Mouse (Mus musculus) gastrocnemius, postnatal 25 days (tissue): ENCODE results near the gene Ebpl. TPM values are rescaled to one million over a fixed set of nuclear protein-coding genes. Genes with fewer than 3 reads are reported as not detected.

ENCODE experiments used
- DNase-seq: peaks from one replicate; pipeline ENCODE4 v3.0.0; 2022
- long read RNA-seq, 2 experiments: library from polyadenylated mRNA; stranded (forward); transcript quantifications; one replicate each; pipeline ENCODE4 v2.0.0; 2021
- total RNA-seq, 2 experiments: library from RNA; stranded (reverse); gene quantifications; 1 replicate in 1 of 2; 2 replicates in 1 of 2; pipeline ENCODE4 v1.2.3; 2021

Gene Ebpl
- 1 to 10 TPM in 1 of 2 experiments, under 1 TPM in 1; 0.84 to 1.4 TPM for total RNA-seq
- long read RNA-seq, experiment 1, full-length matches to known transcripts, result 17 of 18 reads
- long read RNA-seq, experiment 1, partial matches to known transcripts, result 0 of 18 reads
- long read RNA-seq, experiment 1, other reads (novel, unspliced or antisense), result 1 of 18 reads
- long read RNA-seq, experiment 2, full-length matches to known transcripts, result 5 of 5 reads
- long read RNA-seq, experiment 2, partial matches to known transcripts, result 0 of 5 reads
- long read RNA-seq, experiment 2, other reads (novel, unspliced or antisense), result 0 of 5 reads

DNA sequence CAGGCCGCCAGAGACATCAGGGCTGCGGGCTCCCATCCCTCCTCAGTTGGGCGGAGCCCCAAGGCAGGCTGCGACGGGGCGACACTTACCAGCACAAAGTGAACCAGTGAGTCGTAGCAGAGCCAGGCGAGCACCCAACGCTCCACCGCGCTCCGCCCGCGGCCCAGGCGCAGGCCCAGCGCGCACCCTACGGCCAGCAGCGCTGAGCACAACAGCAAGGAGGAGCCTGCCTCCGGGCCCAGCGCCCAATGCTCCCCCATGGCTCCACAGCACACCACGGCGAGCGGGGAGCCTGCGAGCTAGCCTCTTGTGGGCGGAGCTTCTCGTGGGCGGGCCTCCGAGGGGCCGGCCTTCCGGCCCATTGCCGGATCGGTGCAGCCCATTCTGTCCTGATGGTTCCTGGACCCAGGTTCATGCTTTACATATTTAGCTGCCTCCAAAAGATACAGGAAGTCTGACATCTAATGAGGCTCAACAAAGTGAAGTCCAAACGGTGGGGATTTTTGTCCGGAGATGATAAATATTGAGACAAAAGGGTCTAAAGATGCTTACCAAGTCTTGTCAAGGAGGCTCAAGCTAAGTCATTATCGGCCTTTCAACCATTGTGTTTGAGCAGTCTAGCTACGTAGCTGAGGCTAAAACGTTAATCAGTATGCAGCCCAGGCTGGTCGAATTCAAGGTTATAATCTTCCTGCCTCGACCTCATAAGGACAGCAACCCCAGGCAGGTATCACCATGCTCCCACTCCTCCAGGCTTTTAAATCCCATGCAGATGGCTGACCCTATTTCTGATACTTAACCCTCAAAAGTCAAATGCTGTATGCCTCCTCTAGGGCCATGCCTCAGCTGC lies at the start of gene Ebpl:
Gene Ebpl, minus strand, starts transcription at position 309 of the 850 bp plus-strand sequence.
- peak; percentile 94 for DNase-seq

DNA sequence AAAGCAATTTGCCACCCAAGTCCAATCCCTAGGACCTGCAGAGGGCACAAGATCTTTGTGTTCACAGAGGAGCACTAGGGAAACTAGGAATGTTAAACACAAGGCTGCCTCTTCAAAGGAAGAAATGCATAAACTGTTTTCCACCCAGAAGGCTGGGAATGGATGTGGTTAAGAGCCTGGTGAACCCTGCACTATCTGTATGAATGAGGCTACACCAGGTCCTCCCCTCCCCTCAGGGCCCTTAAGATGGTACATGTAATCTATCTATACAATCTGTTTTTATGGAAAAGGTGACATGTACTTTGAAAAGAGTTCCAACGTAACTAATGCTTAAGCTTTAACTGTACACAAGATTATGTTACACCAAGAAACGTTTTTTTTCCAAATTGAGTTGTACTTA lies 49.8 kb upstream of the Ebpl start:
- DNase-seq, result no peak

DNA sequence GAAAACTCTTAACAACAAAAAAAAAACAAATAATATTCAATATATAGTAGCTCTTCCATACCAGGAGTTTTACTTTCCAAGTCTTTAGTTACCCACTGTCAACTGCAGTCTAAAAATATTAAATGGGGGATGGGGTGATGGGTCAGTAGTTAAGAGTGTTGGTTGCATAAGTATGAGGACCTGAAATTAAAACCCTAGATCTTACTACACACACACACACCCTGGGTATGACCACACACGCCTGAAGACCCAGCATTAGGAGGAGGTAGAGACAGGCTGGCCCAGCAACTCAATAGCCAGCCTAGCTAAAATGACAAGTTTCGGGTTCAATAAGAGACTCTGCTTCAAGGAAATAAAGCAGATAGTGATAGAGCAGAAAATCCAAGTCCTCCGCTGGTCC lies 46.8 kb upstream of the Ebpl start:
- no peak for DNase-seq

DNA sequence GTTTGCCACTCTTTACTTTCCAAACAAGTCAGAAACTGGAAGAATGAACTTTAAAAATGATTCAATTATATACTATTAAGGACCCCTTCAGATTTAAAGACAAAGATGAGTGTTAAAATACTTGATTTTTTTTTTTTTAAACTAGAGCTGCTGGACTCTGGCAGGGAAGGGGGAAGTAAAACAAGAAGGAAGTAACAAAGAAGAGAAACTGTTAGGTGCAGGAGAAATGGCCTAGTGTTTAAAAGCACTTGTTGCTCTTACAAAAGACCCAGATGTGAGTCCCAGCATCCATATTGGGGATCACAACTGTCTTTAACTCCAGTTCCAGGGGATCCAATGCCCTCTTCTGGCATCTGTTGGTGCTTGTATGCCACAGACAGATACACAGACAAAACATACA lies 45.5 kb upstream of the Ebpl start:
- no peak for DNase-seq

DNA sequence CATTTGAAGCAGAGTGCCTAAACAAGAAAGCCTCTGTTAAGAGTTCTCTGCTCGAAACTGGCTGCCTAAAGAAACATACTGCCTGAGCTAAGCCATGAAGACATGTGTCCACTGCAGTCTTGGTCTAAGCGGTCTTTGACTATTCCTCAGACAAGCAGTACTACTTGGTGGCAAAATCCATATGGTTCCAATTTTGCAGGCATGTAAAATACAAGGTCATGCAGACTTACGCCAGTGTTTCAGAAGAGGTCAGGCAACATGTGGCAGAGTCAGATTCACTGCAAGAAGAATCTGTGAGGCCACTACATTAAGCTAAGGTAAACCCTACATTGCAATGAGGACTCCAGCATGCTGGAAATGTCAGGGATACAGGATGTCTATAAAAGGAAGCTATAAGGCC lies 44.7 kb upstream of the Ebpl start:
- DNase-seq, result no peak

- DNase-seq, result no peak
These were observed 34.5 kb upstream of the Ebpl start for GRCm38 (mm10) chr14:61394745-61395144.

- DNase-seq, result peak; percentile 37
These were observed 30.3 kb upstream of the Ebpl start for GRCm38 (mm10) chr14:61390586-61390985.

GRCm38 (mm10) chr14:61367290-61367689 lies 7.1 kb upstream of the Ebpl start:
- no peak for DNase-seq

- DNase-seq, result no peak
These were observed 4.4 kb upstream of the Ebpl start for GRCm38 (mm10) chr14:61364656-61365055.

DNA sequence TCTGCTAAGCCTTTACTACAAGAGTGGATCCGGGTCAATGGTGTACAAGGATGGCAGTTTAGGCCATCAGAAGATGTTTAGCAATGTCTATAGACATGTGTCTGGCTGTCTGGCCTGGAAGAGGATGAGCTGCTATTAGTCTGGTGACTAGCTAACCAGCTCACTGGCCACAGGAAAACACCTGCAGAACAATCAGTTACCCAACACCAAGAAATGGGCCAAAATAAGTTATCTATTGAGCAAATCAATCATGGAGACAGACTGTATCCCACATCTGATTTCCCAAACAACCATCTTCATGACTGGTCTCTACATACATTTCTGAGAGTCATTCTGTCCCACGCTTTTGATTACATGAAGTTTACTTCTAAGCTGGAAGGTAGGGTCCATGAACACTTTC lies 3.5 kb upstream of the Ebpl start:
- no peak for DNase-seq

GRCm38 (mm10) chr14:61362268-61362667 lies 2.0 kb upstream of the Ebpl start:
- no peak for DNase-seq

DNA sequence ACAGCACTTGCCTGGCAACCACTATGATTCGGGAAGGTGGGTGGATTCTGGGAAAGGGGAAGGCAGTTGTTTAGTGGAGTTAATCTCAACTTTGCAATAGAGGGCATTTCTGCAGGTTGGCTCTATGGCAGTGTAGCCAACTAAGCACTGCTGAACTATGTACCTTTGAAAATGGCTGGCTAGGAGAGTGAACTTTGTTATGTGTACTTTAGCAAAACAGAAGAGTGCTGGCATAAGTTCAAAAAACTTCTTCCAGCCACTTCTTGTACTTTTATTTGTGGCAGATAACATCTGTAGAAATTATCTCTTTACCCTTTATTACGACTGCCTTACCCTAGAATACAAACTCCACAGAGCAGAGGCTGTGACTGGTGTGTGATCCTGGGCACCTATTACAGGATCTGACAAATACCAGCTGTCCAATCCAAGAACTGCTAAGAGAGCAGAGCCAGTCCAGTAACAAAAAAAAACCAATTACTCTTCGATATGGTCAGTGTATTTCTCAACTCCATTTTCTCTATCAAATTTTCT lies 807 bp upstream of the Ebpl start:
- no peak for DNase-seq

DNA sequence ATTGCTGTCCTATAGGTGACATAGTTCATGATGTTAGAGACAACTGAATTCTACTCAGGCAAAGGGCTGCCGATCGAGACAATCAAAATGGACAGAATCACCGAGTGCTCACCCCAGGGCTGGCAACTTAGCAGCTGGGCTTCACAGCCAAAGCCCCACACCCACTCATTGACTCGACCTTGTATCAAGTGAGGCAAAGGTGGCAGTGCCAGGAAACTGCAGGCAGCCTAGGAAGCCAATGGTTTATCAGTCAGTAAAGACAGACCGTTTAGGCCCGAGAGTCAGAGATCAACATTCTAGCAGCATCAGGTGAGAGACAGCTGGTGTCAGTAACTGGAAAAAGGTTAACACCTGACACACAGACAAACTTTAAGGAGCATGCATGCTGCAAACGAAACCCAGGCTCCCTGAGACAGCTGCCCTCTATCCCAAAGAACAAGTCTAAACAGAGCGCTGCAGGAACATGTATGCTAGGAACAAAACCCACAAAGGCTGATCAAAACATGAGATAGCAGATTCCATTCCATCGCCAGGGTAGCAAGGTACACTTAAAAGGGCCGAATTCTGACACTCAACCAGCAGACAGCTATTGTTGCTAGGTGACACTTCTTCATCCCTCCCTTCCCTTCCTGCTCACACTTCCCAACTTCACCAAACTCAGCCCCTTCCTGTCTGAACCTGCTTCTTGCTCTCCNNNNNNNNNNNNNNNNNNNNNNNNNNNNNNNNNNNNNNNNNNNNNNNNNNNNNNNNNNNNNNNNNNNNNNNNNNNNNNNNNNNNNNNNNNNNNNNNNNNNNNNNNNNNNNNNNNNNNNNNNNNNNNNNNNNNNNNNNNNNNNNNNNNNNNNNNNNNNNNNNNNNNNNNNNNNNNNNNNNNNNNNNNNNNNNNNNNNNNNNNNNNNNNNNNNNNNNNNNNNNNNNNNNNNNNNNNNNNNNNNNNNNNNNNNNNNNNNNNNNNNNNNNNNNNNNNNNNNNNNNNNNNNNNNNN lies 5.7 kb downstream of the Ebpl start:
- no peak for DNase-seq

- no peak for DNase-seq
These were observed 9.4 kb downstream of the Ebpl start for GRCm38 (mm10) chr14:61350808-61351207.

- DNase-seq, result no peak
These were observed 10.4 kb downstream of the Ebpl start for GRCm38 (mm10) chr14:61349876-61350275.

DNA sequence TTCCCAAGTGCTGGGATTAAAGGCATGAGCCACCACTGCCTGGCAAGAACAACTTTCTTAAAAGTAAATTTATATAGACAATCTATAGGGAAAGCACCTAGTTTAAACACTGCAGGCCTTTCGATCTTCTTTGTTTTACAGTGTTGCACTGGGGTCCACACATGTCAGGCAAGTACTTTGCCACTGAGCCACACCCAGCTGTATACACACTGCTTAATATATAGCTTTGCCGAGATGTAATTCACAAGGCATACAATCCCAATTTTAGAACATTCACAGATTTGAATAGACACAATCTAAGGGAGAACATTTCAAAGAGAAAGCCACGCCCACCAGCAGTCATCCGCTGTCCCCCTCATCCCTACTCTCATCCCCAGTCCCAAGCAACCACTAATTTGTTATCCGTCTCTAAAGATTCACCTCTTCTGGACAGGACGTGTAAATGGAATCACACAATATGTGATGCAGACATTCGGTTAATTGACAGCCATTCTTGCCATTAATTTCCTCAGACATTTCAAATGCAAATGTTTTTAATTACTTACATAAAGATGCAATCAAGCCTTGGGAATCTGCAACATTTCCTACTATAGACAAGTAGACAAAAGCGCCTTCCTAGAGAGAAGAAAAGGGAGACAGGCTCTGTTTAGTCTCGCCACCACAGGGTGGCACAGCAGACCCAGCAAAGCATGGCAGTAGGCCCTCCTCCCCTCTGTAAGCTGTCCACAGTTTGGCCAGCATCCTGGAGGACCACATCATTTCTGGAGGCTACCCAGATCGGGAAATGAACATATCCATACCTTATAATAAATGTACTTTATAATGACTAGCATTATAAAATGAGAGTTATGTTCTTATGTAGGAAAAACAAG lies 13.2 kb downstream of the Ebpl start:
- DNase-seq, result no peak

DNA sequence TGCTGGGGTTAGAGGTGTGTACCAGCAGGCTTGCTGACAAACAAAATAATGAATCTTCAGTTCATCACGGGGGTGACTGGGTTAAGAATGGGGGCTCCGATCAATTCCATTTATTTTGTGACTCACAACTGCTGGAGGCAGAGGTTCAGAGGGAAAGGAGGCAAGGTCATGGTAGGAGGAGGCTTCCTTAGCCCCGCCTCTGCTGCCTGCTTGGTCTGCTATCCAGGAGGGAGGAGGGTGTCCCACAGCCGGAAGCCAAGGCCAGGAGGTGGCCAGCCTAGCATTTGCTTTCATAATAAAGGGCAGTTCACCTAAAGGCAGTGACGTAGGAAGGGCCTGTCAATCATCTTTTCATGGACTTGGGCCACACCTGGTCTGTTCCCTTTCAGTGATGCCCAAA lies 15.6 kb downstream of the Ebpl start:
- no peak for DNase-seq

DNA sequence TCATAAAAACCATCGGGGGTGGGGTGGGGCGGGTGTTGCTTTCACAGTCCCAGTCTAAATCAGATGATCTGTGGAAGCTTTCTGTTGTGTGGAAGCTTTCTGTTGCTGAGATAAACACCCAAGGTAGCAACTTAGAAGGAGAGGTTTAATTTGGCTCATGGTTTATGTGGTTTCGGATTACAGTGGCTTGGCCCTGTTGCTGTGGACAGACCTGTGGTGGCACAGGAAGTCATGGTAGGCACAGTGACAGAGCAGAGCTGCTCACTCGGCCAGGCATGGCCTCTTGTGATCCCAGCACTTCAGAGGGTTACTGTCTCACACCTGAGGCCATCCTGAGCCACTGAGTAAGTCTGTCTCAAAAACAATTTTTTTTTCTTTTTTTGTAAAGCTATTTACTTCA lies 20.9 kb downstream of the Ebpl start:
- DNase-seq, result no peak

- peak; percentile 75 for DNase-seq
These were observed 29.2 kb downstream of the Ebpl start for GRCm38 (mm10) chr14:61330996-61331561.

DNA sequence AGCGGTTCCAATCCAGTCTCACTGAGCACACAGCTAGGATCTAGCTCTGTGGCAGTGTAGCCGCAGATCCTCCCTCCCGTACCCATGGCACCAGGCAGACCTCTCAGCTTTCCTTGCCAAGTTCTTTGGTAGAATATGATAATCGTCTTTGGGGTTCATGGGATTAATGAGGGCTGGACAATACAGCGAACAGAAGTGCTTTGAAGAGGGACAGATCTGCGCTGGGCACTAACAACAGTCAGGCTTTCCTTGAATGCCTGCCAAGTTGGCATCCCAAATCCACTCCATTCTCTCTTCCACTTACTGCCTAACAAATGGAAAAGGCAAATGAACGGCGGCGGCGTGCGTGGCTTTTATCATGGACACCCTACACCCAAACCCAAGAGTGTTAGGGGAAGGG lies 29.6 kb downstream of the Ebpl start:
- no peak for DNase-seq
